Mouse (Mus musculus) embryo, embryonic 9.5 days (tissue): ENCODE measurements around the gene Pla2g4c.

ENCODE experiments used
- DNase-seq: peaks from one replicate; pipeline ENCODE4 v3.0.0-alpha.2; 2017; ENCODE audit errors: extremely low spot score

The Pla2g4c gene

DNA sequence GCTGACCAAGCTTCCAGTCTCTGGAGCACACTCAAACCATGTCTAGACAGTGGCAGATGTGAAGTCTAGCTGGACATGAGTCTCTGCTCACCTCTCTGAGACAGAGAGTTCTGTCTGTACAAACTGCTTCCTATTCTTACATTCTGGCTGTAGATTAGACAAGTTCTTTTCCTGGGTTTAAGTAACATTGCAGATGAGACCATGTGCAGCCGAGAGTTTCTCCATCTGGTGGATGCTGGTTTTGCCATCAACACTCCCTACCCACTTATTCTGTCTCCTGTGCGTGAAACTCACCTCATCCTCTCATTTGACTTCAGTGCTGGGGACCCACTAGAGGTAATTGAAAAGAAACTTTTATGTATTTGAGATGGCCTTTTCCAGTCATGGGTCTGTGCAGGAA is 56.1 kb downstream of the Pla2g4c start:
- DNase-seq, result no peak

DNA sequence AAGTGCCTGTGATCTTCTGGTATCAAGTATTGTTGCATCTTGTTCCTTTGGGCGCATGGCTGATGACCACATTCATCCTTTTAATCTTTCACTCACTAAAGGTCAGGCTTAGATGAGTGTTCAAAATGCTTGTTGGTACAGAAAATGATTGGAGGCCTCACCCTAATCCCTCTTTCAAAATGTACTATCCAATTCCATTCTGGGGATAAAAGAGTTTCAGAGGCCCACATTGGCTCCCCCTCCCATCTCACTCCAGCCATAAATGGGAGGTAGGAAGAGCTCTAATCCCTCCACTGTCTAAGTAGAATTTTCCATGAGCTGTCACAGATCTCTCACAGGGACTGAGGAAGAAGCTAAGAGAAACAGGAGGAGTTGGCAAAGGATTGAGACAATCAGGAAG is 73.4 kb downstream of the Pla2g4c start, which contains the start of gene Cabp5:
TSS of gene Cabp5 (plus strand) at position 301 of the 400 bp plus-strand sequence.
- no peak for DNase-seq
